Mouse (Mus musculus) limb, embryonic 10.5 days (tissue): ENCODE measurements around the gene Nmrk1. TPM values are rescaled to one million over a fixed set of nuclear protein-coding genes. Genes with fewer than 3 reads are reported as not detected.

Experiments used
- DNase-seq: peaks from one replicate; pipeline ENCODE4 v3.0.0-alpha.2; 2017; ENCODE audit warnings: low spot score
- H3K27ac ChIP-seq: fragments of 300-500 bp; sonication (generic); 2 replicates; pipeline ENCODE4 v1.5.1; 2016; ENCODE audit warnings: mild to moderate bottlenecking
- H3K27me3 ChIP-seq: fragments of 300-500 bp; sonication (generic); 2 replicates; pipeline ENCODE4 v1.6.1; 2016; ENCODE audit warnings: low read depth, mild to moderate bottlenecking; ENCODE audit not compliant: poor library complexity, severe bottlenecking
- H3K36me3 ChIP-seq: fragments of 300-500 bp; sonication (generic); 2 replicates; pipeline ENCODE4 v1.6.1; 2016; ENCODE audit warnings: mild to moderate bottlenecking, moderate library complexity
- H3K4me1 ChIP-seq: fragments of 300-500 bp; sonication (generic); 2 replicates; pipeline ENCODE4 v1.6.1; 2016
- H3K4me3 ChIP-seq: fragments of 300-500 bp; sonication (generic); 2 replicates; pipeline ENCODE4 v1.5.1; 2016; ENCODE audit warnings: mild to moderate bottlenecking, moderate library complexity
- H3K9me3 ChIP-seq: fragments of 300-500 bp; sonication (generic); replicated peaks from 2 replicates; pipeline ENCODE4 v1.6.1; 2016; ENCODE audit warnings: mild to moderate bottlenecking
- WGBS: fragments of 180-500 bp; shearing (Covaris S2); methylation state at CpG from one replicate; pipeline ENCODE4 v1.1.7; 2016; 5-methylcytosine and 5-hydroxymethylcytosine counted together
- polyA plus RNA-seq: library from polyadenylated mRNA; unstranded; fragments of >200 nt; fragmentation: Nextera tagmentation; extraction: Ambion mirVana; gene quantifications from 2 replicates; pipeline ENCODE4 v1.2.1, GENCODE M21; 2016

The Nmrk1 gene
- polyA plus RNA-seq, 1 experiment from 2014 or later, result 9.0 TPM

- no peak overlapping the region for H3K27ac ChIP-seq
- no peak overlapping the region for H3K4me3 ChIP-seq
- H3K9me3 ChIP-seq, result no peaks in the 10 kb centered on the region
- no peaks in the 10 kb centered on the region for H3K36me3 ChIP-seq
- 0 out of 2 replicates have a peak, but pooled peaks cover 5% of the 10 kb centered on the region for H3K27me3 ChIP-seq
- no peak for DNase-seq
- peaks cover 17% of the 10 kb centered on the region for H3K4me1 ChIP-seq
- 68% methylated on average over 1 of the region's 1 CpGs for WGBS
Measured at GRCm38 (mm10) chr19:18629589-18629988, 2.2 kb upstream of the Nmrk1 start.

- H3K27ac ChIP-seq, result peak overlapping the region; percentile 25; the same call in 1 of the 2 replicates
- 0 out of 2 replicates have a peak, but pooled peaks cover 5% of the 10 kb centered on the region for H3K27me3 ChIP-seq
- no peaks in the 10 kb centered on the region for H3K9me3 ChIP-seq
- 12% methylated on average over 17 of the region's 17 CpGs for WGBS
- peak; percentile 46 for DNase-seq
- peak overlapping the region; percentile 82 for H3K4me3 ChIP-seq
- no peaks in the 10 kb centered on the region for H3K36me3 ChIP-seq
- peaks cover 17% of the 10 kb centered on the region for H3K4me1 ChIP-seq
Measured at GRCm38 (mm10) chr19:18630221-18631119, 1.3 kb upstream of the Nmrk1 start.

- no peak for DNase-seq
- peak overlapping the region; percentile 82 for H3K4me3 ChIP-seq
- peaks cover 17% of the 10 kb centered on the region for H3K4me1 ChIP-seq
- WGBS, result under 1% methylated on average over 40 of the region's 40 CpGs
- 0 out of 2 replicates have a peak, but pooled peaks cover 5% of the 10 kb centered on the region for H3K27me3 ChIP-seq
- H3K36me3 ChIP-seq, result no peaks in the 10 kb centered on the region
- H3K9me3 ChIP-seq, result no peaks in the 10 kb centered on the region
- peak overlapping the region; percentile 83 for H3K27ac ChIP-seq
Measured at GRCm38 (mm10) chr19:18631161-18631643, 548 bp upstream of the Nmrk1 start.

- Histone ChIP-seq H3K4me1 (peaks cover 17% of the 10 kb centered on the region), H3K27ac (peak overlapping the region; percentile 83), H3K9me3 (no peaks in the 10 kb centered on the region), H3K4me3 (peak overlapping the region; percentile 82), H3K36me3 (no peaks in the 10 kb centered on the region), H3K27me3 (0 out of 2 replicates have a peak, but pooled peaks cover 5% of the 10 kb centered on the region)
- WGBS, result 64% methylated on average over 13 of the region's 13 CpGs
- DNase-seq, result no peak
Measured at GRCm38 (mm10) chr19:18632231-18633185, 758 bp downstream of the Nmrk1 start.

GRCm38 (mm10) chr19:18637954-18638353 is 6.2 kb downstream of the Nmrk1 start:
- Histone ChIP-seq H3K27ac (no peak overlapping the region), H3K4me3 (no peak overlapping the region), H3K36me3 (no peaks in the 10 kb centered on the region), H3K9me3 (no peaks in the 10 kb centered on the region), H3K27me3 (0 out of 2 replicates have a peak, but pooled peaks cover 5% of the 10 kb centered on the region), H3K4me1 (no peaks in the 10 kb centered on the region)
- WGBS, result 80% methylated on average over 5 of the region's 5 CpGs
- no peak for DNase-seq

- no peak overlapping the region for H3K27ac ChIP-seq
- no peak for DNase-seq
- WGBS, result 64% methylated on average over 5 of the region's 5 CpGs
- H3K9me3 ChIP-seq, result no peaks in the 10 kb centered on the region
- 0 out of 2 replicates have a peak, but pooled peaks cover 5% of the 10 kb centered on the region for H3K27me3 ChIP-seq
- no peak overlapping the region for H3K4me3 ChIP-seq
- H3K4me1 ChIP-seq, result no peaks in the 10 kb centered on the region
- H3K36me3 ChIP-seq, result no peaks in the 10 kb centered on the region
Measured at GRCm38 (mm10) chr19:18638949-18639348, 7.2 kb downstream of the Nmrk1 start.

GRCm38 (mm10) chr19:18639552-18639951 is 7.8 kb downstream of the Nmrk1 start:
- Histone ChIP-seq H3K27ac (no peak overlapping the region), H3K4me3 (no peak overlapping the region), H3K9me3 (no peaks in the 10 kb centered on the region), H3K27me3 (no peaks in the 10 kb centered on the region), H3K4me1 (no peaks in the 10 kb centered on the region), H3K36me3 (no peaks in the 10 kb centered on the region)
- DNase-seq, result no peak
- 20% methylated on average over 2 of the region's 2 CpGs for WGBS

- no peaks in the 10 kb centered on the region for H3K27me3 ChIP-seq
- no peaks in the 10 kb centered on the region for H3K36me3 ChIP-seq
- no peak overlapping the region for H3K4me3 ChIP-seq
- H3K4me1 ChIP-seq, result no peaks in the 10 kb centered on the region
- 67% methylated on average over 4 of the region's 4 CpGs for WGBS
- DNase-seq, result no peak
- H3K27ac ChIP-seq, result no peak overlapping the region
- H3K9me3 ChIP-seq, result no peaks in the 10 kb centered on the region
Measured at GRCm38 (mm10) chr19:18641001-18641400, 9.3 kb downstream of the Nmrk1 start.

- DNase-seq, result no peak
- 77% methylated on average over 4 of the region's 4 CpGs for WGBS
- no peak overlapping the region for H3K27ac ChIP-seq
Measured at GRCm38 (mm10) chr19:18643411-18643810, 11.7 kb downstream of the Nmrk1 start.

GRCm38 (mm10) chr19:18644084-18644483 is 12.3 kb downstream of the Nmrk1 start:
- Histone ChIP-seq H3K4me1 (no peaks in the 10 kb centered on the region), H3K27me3 (no peaks in the 10 kb centered on the region), H3K36me3 (no peaks in the 10 kb centered on the region), H3K9me3 (no peaks in the 10 kb centered on the region), H3K27ac (no peak overlapping the region), H3K4me3 (no peak overlapping the region)
- WGBS, result 82% methylated on average over 6 of the region's 6 CpGs
- DNase-seq, result no peak

More at GRCm38 (mm10) chr19:18643411-18643810, 11.7 kb downstream of the Nmrk1 start:
- Histone ChIP-seq H3K27me3 (no peaks in the 10 kb centered on the region), H3K36me3 (no peaks in the 10 kb centered on the region), H3K4me1 (no peaks in the 10 kb centered on the region), H3K4me3 (no peak overlapping the region), H3K9me3 (no peaks in the 10 kb centered on the region)

GRCm38 (mm10) chr19:18646397-18646796 is 14.6 kb downstream of the Nmrk1 start:
- no peak overlapping the region for H3K4me3 ChIP-seq
- H3K27me3 ChIP-seq, result no peaks in the 10 kb centered on the region
- no peaks in the 10 kb centered on the region for H3K9me3 ChIP-seq
- DNase-seq, result no peak
- H3K4me1 ChIP-seq, result no peaks in the 10 kb centered on the region
- WGBS, result 65% methylated on average over 3 of the region's 3 CpGs
- H3K36me3 ChIP-seq, result no peaks in the 10 kb centered on the region
- H3K27ac ChIP-seq, result no peak overlapping the region

GRCm38 (mm10) chr19:18646853-18647420 is 15.2 kb downstream of the Nmrk1 start:
- Histone ChIP-seq H3K4me3 (no peak overlapping the region), H3K9me3 (no peaks in the 10 kb centered on the region), H3K4me1 (no peaks in the 10 kb centered on the region), H3K27me3 (no peaks in the 10 kb centered on the region), H3K27ac (no peak overlapping the region), H3K36me3 (no peaks in the 10 kb centered on the region)
- DNase-seq, result no peak
- WGBS, result 73% methylated on average over 5 of the region's 5 CpGs
